Mouse (Mus musculus) intestine, embryonic 15.5 days (tissue): ENCODE measurements at regions not wholly inside any gene's neighbourhood (a gene's known extent, or its start where the extent isn't known, plus 50 kb on each side); places are given as distances from the start of the nearest gene placed in this dataset.
A peak's percentile ranks its signal among the peaks of the same experiment; 100 is the strongest.
"Not testable (repeated sequence)": the region's sequence is repeated elsewhere in the genome, so short reads cannot be mapped to it uniquely, and the experiment has no call there.

Source experiments
- ATAC-seq: fragments of 200-750 bp; cut with Nextera tagmentation; 2 replicates; pipeline ENCODE4 v1.8.0; 2017; ENCODE audit warnings: moderate TSS enrichment, moderate library complexity
- H3K27ac ChIP-seq: fragments of 300-500 bp; sonication (generic); 2 replicates; pipeline ENCODE4 v1.5.1; 2015; ENCODE audit warnings: mild to moderate bottlenecking, inconsistent platforms
- H3K27me3 ChIP-seq: fragments of 300-500 bp; sonication (generic); replicated peaks from 2 replicates; pipeline ENCODE4 v1.6.1; 2015; ENCODE audit warnings: inconsistent platforms
- H3K36me3 ChIP-seq: fragments of 300-500 bp; sonication (generic); 2 replicates; pipeline ENCODE4 v1.6.1; 2015; ENCODE audit warnings: inconsistent platforms
- H3K4me1 ChIP-seq: fragments of 300-500 bp; sonication (generic); replicated peaks from 2 replicates; pipeline ENCODE4 v1.6.1; 2015; ENCODE audit warnings: inconsistent platforms
- H3K4me2 ChIP-seq: fragments of 300-500 bp; sonication (generic); replicated peaks from 2 replicates; pipeline ENCODE4 v1.6.1; 2015; ENCODE audit warnings: mild to moderate bottlenecking, inconsistent platforms
- H3K4me3 ChIP-seq: fragments of 300-500 bp; sonication (generic); replicated peaks from 2 replicates; pipeline ENCODE4 v1.5.1; 2015; ENCODE audit warnings: inconsistent platforms
- H3K9ac ChIP-seq: fragments of 300-500 bp; sonication (generic); 2 replicates; pipeline ENCODE4 v1.6.1; 2015; ENCODE audit warnings: inconsistent platforms
- H3K9me3 ChIP-seq: fragments of 300-500 bp; sonication (generic); 2 replicates; pipeline ENCODE4 v1.6.1; 2016; ENCODE audit warnings: inconsistent platforms
- WGBS: fragments of 180-500 bp; shearing (Covaris S2); methylation state at CpG from one replicate; pipeline ENCODE4 v1.1.7; 2015; 5-methylcytosine and 5-hydroxymethylcytosine counted together

DNA sequence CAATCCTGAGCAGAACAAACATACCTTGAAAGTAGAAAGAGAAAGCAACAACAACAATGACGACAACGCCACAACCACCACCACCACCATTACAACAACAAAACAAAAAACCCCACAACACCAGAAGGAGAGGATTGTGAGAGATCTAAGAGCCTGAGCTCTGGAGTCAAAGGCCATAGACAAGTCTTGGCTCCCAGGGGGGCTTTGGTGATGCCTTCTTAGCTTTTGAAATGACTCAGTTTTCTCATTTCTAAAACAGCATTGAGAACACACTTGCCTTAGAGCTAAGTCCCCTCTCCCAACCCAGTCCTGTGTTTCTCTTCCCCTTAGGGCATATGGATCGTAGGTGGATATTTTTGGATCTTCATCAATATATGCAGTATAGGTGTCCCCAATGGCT, 112.2 kb downstream of the Kif20b start:
- Histone ChIP-seq H3K4me2 (no peak overlapping the region), H3K9me3 (no peaks in the 10 kb centered on the region), H3K9ac (no peak overlapping the region), H3K36me3 (no peaks in the 10 kb centered on the region), H3K4me3 (no peak overlapping the region), H3K27me3 (no peaks in the 10 kb centered on the region), H3K27ac (no peak overlapping the region), H3K4me1 (no peaks in the 10 kb centered on the region)
- ATAC-seq, result no peak
- 86% methylated on average over 3 of the region's 3 CpGs for WGBS

DNA sequence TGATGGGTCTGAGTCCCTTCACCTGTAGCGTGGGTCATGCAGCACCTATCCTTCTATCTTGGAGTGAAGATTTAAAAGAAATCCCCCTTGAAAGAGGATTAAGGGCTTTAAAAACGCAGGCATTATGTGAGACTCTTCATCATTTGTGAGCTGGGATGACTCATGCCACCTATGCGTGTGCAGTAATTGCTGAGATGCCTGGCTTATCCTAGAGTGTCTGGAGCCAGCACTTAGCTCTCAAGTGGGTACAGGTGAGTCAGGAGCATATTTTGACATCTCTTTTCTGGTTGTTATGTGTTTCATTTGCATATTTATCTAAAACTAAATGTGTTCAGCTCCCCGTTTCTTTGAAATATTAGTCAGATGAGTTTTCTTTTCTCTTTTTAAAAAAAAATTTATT, 123.4 kb downstream of the Kif20b start:
- WGBS, result 71% methylated on average over 4 of the region's 4 CpGs
- H3K27me3 ChIP-seq, result no peaks in the 10 kb centered on the region
- H3K27ac ChIP-seq, result no peak overlapping the region
- no peak for ATAC-seq
- H3K9ac ChIP-seq, result no peak overlapping the region
- no peaks in the 10 kb centered on the region for H3K9me3 ChIP-seq
- no peak overlapping the region for H3K4me2 ChIP-seq
- H3K4me1 ChIP-seq, result no peaks in the 10 kb centered on the region
- H3K36me3 ChIP-seq, result no peaks in the 10 kb centered on the region
- no peak overlapping the region for H3K4me3 ChIP-seq

DNA sequence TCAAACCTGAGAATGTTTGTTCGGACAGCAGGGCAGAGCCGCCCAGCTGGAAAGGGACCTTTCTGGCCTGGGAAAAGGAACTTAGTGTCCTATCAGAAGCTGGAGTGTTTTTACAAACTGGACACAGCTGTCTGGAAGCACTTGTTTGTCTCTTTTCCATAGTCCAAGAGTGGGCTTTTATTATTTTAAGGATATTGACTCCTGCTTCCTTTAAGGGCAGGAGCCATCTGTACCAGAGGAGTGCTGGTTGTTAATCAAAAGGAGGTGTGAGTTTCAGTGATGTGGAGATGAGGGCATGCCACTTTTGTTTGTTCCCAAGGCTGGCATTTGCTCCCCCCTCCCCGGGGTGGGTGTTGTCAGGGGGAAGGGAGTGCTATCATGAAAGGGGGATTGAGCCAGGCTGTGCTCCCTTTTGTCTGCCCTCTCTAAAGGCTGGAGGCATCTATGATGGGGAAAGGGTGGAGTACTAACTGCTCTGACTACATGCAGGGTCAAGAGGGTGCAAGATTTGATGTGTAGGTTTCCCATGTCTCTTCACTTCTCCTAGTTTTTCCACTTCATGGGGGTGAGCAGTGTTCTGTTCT, 144.3 kb downstream of the Kif20b start:
- no peaks in the 10 kb centered on the region for H3K27me3 ChIP-seq
- 46% methylated on average over 3 of the region's 3 CpGs for WGBS
- no peak for ATAC-seq

DNA sequence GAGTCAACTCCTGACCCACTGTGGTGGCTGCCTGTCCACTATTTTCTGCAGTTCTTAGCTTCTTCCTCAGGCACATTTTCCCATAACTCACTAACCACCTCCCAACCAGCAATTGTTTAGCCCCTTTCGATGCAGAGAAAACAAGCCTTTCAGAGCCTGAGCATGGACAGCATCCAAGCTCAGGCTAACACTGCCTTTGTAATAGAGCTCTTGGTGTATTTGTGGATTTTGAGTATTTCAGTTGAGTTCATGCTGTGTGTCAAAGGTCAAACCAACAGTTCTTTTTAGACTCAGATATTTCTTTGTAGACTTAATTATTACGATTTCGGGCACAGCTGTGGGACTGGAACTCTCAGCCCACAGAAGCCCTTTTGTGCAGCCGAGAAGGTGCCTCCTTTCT, 159.0 kb downstream of the Kif20b start:
- H3K9ac ChIP-seq, result no peak overlapping the region
- H3K27ac ChIP-seq, result no peak overlapping the region
- no peaks in the 10 kb centered on the region for H3K9me3 ChIP-seq
- WGBS, result 60% methylated on average over 4 of the region's 4 CpGs
- no peaks in the 10 kb centered on the region for H3K27me3 ChIP-seq
- no peaks in the 10 kb centered on the region for H3K4me1 ChIP-seq
- H3K4me2 ChIP-seq, result no peak overlapping the region
- H3K36me3 ChIP-seq, result no peaks in the 10 kb centered on the region
- H3K4me3 ChIP-seq, result no peak overlapping the region
- ATAC-seq, result no peak

More for the DNA sequence above, 144.3 kb downstream of the Kif20b start:
- Histone ChIP-seq H3K4me2 (no peak overlapping the region), H3K4me1 (no peaks in the 10 kb centered on the region), H3K27ac (no peak overlapping the region), H3K9ac (no peak overlapping the region), H3K9me3 (no peaks in the 10 kb centered on the region), H3K36me3 (no peaks in the 10 kb centered on the region), H3K4me3 (no peak overlapping the region)

DNA sequence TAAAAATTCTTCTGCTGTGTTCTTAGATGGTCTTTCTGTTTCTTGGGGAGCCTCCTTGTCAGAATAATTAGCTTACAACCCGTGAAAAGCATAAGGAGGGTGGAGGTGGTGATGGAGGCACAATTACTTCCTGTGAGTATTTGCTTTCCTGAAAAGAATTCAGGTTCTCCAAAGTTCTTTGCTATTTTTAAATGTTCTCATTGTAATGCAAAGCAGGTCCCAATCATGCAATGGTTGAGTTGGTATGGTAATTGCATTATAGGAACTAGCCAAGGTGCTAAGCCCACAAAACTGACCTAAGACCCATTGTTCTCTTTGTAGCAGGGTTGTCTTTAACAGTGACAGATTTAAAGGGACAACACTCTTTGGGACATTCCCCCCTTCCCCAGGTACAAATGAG, 179.1 kb downstream of the Kif20b start:
- no peaks in the 10 kb centered on the region for H3K4me1 ChIP-seq
- no peaks in the 10 kb centered on the region for H3K27me3 ChIP-seq
- no peaks in the 10 kb centered on the region for H3K9me3 ChIP-seq
- no peak overlapping the region for H3K27ac ChIP-seq
- WGBS, result 35% methylated on average over 1 of the region's 1 CpGs
- no peak overlapping the region for H3K9ac ChIP-seq
- no peak for ATAC-seq
- no peak overlapping the region for H3K4me2 ChIP-seq
- no peak overlapping the region for H3K4me3 ChIP-seq
- no peaks in the 10 kb centered on the region for H3K36me3 ChIP-seq

DNA sequence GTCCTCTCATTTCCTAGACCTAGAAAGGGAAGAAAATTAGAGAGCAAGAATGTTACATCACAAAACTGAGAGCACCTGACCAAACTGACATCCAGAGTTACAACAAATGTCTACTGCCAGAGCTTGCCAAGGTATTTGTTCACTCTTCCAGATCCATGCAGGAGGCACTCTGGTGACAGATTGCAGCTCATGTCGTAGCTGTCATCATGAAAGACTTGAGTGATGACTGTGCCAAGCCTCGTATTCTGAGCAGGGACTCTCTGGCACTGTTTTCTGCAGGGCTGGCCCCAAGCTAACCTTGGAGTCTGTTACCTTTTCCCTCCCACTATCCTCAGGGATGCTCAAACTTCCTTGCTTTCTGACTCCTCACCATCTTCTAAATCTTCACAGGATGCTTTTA, 192.2 kb downstream of the Kif20b start:
- no peak overlapping the region for H3K27ac ChIP-seq
- H3K36me3 ChIP-seq, result no peaks in the 10 kb centered on the region
- no peak overlapping the region for H3K9ac ChIP-seq
- H3K9me3 ChIP-seq, result no peaks in the 10 kb centered on the region
- 52% methylated on average over 2 of the region's 2 CpGs for WGBS
- H3K27me3 ChIP-seq, result no peaks in the 10 kb centered on the region
- no peak overlapping the region for H3K4me2 ChIP-seq
- ATAC-seq, result no peak
- no peak overlapping the region for H3K4me3 ChIP-seq
- H3K4me1 ChIP-seq, result no peaks in the 10 kb centered on the region

DNA sequence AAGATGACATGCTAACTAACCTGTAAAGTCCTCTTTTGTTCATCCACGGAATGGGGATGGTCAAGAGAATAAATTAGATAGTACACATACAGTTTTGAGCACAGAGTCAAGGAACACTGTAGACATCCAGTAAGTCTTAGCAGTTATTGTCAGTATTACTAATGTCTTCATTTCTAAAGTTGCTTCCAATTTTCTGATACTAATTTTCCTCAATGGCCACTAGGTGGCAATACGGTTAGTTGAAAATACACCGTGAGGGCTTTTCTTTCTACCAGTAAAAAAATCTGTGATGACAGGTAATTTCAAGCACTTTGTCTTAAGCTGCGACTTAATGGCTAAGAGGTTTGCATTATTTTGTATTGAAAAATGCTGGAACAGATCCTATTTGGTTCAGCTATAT, 203.1 kb downstream of the Kif20b start:
- Histone ChIP-seq H3K9ac (no peak overlapping the region), H3K9me3 (no peaks in the 10 kb centered on the region), H3K27ac (no peak overlapping the region), H3K4me3 (no peak overlapping the region), H3K27me3 (no peaks in the 10 kb centered on the region), H3K36me3 (no peaks in the 10 kb centered on the region), H3K4me1 (no peaks in the 10 kb centered on the region), H3K4me2 (no peak overlapping the region)
- WGBS, result 19% methylated on average over 4 of the region's 4 CpGs
- no peak for ATAC-seq

DNA sequence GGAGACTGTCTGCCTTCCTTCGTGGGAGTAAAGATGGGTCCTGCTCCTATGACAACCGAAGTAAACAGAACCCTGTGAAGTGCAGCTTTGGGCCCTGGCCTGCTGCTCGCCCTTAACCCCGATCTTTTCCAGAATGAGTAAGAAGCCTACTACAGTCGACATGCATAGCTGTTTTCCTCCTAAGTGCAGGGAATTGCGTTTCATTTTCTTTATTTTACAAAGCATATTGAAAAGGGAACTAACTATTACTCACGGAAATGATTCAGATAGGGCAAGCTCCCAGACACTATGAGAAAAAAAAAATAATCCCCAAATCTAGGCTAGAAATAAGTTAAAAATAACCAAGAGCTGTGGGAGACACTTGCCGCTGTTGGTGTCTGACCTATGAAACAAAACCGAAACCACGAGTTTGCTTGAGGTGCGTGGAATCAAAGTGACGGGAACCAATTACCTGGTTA, 204.5 kb downstream of the Kif20b start:
- no peaks in the 10 kb centered on the region for H3K9me3 ChIP-seq
- no peak overlapping the region for H3K4me3 ChIP-seq
- no peaks in the 10 kb centered on the region for H3K36me3 ChIP-seq
- H3K27me3 ChIP-seq, result no peaks in the 10 kb centered on the region
- 71% methylated on average over 12 of the region's 12 CpGs for WGBS
- no peaks in the 10 kb centered on the region for H3K4me1 ChIP-seq
- no peak overlapping the region for H3K27ac ChIP-seq
- ATAC-seq, result no peak
- H3K9ac ChIP-seq, result no peak overlapping the region
- no peak overlapping the region for H3K4me2 ChIP-seq

DNA sequence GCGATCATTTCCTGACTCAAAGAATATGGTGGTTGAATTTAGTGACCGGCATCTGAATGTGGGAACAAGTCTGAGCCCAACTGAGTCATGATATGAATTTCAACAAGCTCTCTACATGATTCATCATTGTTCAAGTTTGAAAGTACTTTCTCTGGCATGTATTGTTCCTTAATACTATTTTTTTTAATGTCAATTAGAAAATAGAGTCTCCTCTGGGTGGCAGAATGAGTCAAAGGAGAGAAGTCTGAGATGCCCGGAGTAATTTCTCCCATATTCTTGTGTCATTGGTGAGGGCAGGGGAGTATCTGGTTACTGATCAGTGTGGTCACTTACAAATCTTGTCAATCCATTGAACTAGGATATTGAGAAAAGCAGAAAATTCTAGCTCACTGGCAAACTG, 205.9 kb downstream of the Kif20b start:
- WGBS, result 91% methylated on average over 3 of the region's 3 CpGs
- Histone ChIP-seq H3K36me3 (no peaks in the 10 kb centered on the region), H3K27me3 (no peaks in the 10 kb centered on the region), H3K27ac (no peak overlapping the region), H3K4me3 (no peak overlapping the region), H3K4me2 (no peak overlapping the region), H3K9ac (no peak overlapping the region), H3K4me1 (no peaks in the 10 kb centered on the region), H3K9me3 (no peaks in the 10 kb centered on the region)
- ATAC-seq, result no peak

DNA sequence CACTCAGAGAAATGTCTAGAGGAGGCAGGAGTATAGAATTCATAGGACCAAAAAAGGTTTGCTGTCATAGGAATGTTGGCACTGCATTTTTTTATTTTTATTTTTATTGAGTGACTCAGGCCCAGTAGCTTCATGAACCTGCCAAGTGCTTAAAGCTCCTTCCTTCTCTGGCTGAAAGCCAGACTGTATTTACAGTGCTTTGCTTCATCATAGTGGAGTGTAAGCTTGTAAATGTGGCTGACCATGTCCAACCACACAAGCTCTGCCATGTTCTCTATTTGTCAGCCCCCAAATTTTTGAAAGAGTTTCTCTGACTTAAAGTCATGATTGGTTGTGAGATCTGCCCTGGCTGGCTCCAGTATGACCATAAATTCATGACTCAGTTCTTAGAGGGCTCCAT, 221.0 kb downstream of the Kif20b start:
- no peaks in the 10 kb centered on the region for H3K9me3 ChIP-seq
- H3K4me2 ChIP-seq, result no peak overlapping the region
- no peak for ATAC-seq
- H3K36me3 ChIP-seq, result no peaks in the 10 kb centered on the region
- no peaks in the 10 kb centered on the region for H3K27me3 ChIP-seq
- H3K4me3 ChIP-seq, result no peak overlapping the region
- no peak overlapping the region for H3K9ac ChIP-seq
- H3K27ac ChIP-seq, result no peak overlapping the region
- no peaks in the 10 kb centered on the region for H3K4me1 ChIP-seq

DNA sequence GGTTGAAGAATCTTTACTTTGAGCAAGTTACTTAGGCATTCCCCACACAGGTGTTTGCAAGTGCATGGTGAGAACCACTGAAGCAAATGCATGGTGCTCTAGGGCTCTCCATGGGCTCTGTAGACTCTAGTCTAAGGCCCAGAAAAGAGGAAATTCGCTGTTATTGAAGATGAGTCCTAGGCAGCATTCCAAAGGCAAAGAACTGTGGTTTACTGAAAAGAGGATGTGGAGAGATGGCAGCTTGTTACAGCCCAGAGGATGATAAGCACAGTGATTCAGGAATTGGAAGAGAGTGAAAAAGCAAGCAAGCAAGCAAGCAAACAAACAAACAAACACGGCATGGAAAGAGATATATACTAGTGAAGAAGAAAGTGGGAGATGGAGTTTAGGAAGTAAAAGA, 221.6 kb downstream of the Kif20b start:
- Histone ChIP-seq H3K4me1 (no peaks in the 10 kb centered on the region), H3K36me3 (no peaks in the 10 kb centered on the region), H3K9me3 (no peaks in the 10 kb centered on the region), H3K27me3 (no peaks in the 10 kb centered on the region), H3K27ac (no peak overlapping the region), H3K9ac (no peak overlapping the region), H3K4me2 (no peak overlapping the region), H3K4me3 (no peak overlapping the region)
- WGBS, result 84% methylated on average over 2 of the region's 2 CpGs
- ATAC-seq, result no peak

DNA sequence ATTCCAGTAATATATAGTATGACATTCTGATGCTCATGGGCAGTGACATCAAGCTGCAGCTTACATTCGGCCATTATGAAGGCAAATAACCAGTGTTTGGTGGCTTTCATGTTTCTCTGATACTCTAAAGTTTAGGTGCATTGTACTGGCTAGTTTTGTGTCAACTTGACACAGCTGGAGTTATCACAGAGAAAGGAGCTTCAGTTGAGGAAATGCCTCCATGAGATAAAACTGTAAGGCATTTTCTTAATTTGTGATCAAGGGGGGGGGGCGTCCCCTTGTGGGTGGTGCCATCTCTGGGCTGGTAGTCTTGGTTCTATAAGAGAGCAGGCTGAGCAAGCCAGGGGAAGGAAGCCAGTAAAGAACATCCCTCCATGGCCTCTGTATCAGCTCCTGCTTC, 227.3 kb downstream of the Kif20b start:
- not testable (repeated sequence) for H3K4me2 ChIP-seq, H3K9me3 ChIP-seq, H3K36me3 ChIP-seq, H3K9ac ChIP-seq, H3K27me3 ChIP-seq, H3K4me1 ChIP-seq, ATAC-seq, H3K27ac ChIP-seq, H3K4me3 ChIP-seq
- WGBS, result 82% methylated on average over 2 of the region's 2 CpGs

DNA sequence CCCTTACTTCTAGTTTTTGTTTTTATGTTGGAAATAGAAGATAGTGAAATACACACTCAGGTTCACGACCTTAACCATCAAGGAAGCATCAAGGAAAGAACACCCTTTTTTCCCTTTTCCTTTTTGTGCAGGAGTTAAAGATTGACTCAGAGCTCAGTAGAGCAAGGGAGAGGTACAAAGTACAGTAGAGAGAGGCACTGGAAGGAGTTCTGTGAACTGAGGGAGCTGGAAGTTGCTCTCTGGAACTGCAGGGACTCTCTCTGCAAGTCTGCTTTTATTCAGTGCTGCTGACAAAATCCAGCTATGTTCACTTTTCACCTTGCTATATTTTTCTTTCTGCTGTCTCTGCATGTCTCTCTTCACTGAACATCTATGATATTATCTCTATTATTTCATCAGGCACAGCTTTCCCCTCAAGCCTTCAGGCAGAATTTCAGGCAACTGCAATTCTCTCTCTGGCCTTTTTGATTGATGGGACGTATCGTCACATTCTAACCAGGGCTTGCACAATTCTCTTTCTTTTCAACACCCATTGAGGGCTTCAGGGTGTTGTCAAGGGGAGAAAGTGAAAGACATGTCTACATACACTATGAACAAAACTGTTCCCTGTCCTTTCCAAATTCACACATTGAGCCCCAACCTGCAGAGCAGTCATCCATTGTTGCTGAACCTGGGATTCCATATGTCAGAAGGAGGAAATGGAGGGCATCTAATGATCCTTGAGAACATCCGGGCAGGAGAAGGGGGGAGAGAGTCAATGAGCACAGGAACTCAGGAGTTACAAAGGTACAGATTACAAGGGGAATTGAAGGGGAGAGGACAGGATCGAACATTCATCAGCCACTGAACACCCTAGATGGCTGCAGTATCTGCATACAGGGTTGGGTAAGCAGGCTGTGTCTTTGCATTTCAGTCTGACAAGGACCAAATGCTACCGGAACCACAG, 228.9 kb downstream of the Kif20b start:
- Histone ChIP-seq H3K9ac (no peak overlapping the region), H3K27ac (peak overlapping the region; percentile 49), H3K9me3 (no peaks in the 10 kb centered on the region), H3K36me3 (no peaks in the 10 kb centered on the region), H3K27me3 (no peaks in the 10 kb centered on the region), H3K4me2 (peak overlapping the region; percentile 26), H3K4me3 (no peak overlapping the region), H3K4me1 (no peaks in the 10 kb centered on the region)
- 54% methylated on average over 6 of the region's 6 CpGs for WGBS
- ATAC-seq, result peak; percentile 95
